Mouse (Mus musculus): ENCODE data around the gene Eif5a. TPM values are rescaled to one million over a fixed set of nuclear protein-coding genes. Genes with fewer than 3 reads are reported as not detected.
"Not testable (repeated sequence)": the region's sequence is repeated elsewhere in the genome, so short reads cannot be mapped to it uniquely, and the experiment has no call there.

Gene Eif5a
- total RNA-seq, 2 experiments from 2014 or later, result 413 to 433 TPM

DNA sequence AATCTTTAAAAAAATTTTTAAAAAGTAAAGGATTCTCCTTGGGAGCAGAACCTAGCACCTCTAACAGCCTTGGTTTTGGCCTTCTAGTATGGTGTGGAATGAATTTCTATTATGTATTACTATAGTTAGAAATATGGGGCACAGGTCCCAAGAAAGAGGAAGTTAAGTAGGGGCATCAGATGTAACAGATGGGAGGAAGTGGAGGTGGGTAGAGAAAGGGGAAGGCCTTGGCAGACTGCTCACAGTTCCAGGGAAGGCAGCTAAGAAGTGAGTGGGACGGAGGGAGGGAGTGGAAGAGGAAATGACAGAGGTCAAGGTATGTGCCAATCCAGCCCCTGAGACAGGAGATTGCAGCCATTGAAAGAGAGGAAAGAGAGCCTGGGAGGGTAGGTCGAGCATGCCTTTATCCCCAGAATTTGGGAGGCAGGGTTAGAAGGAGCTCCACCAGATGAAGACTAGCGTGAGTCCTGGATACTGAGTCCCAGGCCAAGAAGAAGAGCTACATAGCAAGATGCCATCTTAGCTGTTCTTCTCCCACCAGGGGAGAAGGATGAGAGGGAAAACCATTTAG lies 9.3 kb upstream of the Eif5a start:
- intact Hi-C loops (cut with DNase I), result loop anchor here (5.0 kb wide), 1 partner anchor 71 kb away; the partner anchor contains the start of gene Dvl2
- Histone ChIP-seq H3K4me3 (no peak overlapping the region), H3K27ac (no peak overlapping the region)
- TF ChIP-seq CTCF (IDR thresholded peaks at IDR 0.05), result no peak
- DNase-seq, result no peak

DNA sequence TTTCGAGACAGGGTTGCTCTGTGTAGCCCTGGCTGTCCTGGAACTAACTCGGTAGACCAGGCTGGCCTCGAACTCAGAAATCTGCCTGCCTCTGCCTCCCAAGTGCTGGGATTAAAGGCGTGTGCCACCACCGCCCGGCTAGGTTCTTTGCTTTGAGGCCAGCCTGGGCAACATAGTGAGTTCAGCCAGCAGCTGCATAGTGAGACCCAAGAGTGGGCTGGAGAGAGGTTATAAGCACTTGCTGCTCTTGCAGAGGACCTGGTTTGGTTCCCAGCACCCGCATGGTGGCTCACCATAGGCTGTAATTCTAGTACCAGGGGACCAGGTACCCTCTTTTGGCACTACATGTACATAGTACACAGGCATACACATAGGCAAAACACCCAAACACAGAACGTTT lies 8.4 kb upstream of the Eif5a start:
- intact Hi-C loops (cut with DNase I), result loop anchor here (5.0 kb wide), 1 partner anchor 72 kb away; the partner anchor contains the start of gene Dvl2
- not testable (repeated sequence) for H3K4me3 ChIP-seq, H3K27ac ChIP-seq, DNase-seq

DNA sequence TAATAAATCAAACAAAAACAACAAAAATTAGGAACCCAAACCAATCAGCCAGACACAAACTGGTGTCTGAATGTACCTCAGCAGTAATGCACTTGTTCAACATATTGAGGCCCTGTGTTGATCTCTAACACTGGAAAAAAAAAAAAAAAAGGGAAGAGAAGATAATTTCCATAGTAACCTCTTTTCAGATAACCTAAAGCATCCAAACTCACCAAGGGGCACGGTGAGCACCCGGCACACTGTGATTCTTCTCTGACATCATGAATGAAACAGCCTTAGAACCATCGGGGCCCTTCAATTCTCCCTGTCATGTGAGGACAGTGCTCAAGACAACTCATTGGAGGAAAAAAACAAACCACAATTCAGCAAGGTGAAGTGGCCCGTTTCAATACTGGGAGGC lies 8.0 kb upstream of the Eif5a start:
- no peak for TF ChIP-seq CTCF (IDR thresholded peaks at IDR 0.05)
- DNase-seq, result no peak
- no peak overlapping the region for H3K4me3 ChIP-seq
- no peak overlapping the region for H3K27ac ChIP-seq
- intact Hi-C loops (cut with DNase I), result loop anchor here (5.0 kb wide), 1 partner anchor 73 kb away; the partner anchor contains the start of gene Dvl2

DNA sequence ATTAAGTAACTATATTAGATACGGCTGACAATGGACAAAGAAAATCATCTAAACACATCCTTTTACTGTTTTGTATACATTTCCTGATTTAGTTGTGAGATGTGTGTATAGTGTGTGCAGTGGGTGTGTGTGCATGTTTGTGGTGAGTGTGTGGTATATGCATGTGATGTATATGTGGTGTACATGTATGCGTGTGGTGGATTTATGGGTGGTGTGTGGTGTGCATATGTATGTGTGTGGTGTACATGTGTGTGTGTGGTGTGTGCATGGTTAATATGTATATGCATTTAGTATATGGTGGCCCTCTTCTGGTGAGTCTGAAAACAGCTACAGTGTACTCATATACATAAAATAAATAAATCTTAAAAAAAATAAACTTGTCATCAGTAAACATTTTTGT lies 5.7 kb upstream of the Eif5a start:
- Histone ChIP-seq H3K4me3 (no peak overlapping the region), H3K27ac (no peak overlapping the region)
- no peak for TF ChIP-seq CTCF (IDR thresholded peaks at IDR 0.05)
- no peak for DNase-seq
- intact Hi-C loops (cut with DNase I), result no loop called here

DNA sequence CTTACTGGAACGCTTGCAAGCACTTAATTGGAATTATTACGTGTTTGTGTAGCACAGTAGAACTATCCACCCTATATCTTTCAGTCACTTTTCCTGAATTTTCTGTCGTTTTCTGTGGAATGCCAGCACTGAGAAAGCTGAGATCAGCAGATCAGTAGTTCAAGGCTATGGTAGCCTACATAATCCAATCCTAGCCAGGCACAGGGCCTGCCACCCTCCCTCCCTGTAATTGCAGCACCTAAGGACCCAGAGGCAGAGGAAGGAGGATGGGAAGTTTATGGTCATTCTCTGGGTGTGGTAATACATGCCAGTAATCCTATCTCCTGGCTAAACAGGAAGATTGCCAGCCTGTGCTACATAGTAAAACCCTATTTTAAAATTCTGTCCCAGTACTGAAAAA lies 1.0 kb upstream of the Eif5a start:
- no peak for TF ChIP-seq CTCF (IDR thresholded peaks at IDR 0.05)
- peak; percentile 24 for DNase-seq
- Histone ChIP-seq H3K27ac (peak overlapping the region; percentile 96), H3K4me3 (peak overlapping the region; percentile 70)
- intact Hi-C loops (cut with DNase I), result no loop called here

DNA sequence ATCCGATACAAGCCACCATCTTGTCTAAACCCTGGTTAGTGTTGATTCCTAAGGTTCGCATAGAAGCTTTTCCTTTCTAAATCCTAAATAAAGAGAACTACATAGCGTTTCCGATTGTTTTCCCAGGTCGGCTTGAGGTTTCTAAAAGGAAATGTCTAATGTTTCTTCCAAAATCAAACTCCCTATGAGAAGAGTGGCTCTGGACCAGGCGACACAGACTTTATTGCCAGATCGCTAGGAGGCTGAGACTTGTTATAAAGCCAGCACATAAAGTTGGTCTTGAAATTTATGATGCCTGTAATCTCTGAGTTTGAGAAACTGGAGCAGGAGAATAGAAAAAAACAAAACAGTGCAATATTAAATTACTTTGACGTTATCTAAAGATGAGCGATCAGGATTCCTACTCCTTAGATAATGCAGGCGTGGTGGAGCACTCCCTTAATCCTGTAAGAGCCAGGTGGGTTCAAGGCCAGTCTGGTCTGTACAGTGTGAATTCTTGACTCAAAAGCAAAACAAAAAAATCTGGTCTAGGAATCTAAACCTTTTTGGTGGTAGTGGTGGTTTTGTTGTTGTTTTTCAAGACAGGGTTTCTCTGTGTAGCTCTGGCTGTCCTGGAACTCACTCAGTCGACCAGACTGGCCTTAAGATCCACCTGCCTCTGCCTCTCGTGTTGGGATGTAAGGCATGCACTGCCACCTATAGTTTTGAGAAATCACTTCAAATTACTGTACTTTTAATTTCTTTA lies 426 bp upstream of the Eif5a start:
- Histone ChIP-seq H3K4me3 (peak overlapping the region; percentile 70), H3K27ac (peak overlapping the region; percentile 96)
- intact Hi-C loops (cut with DNase I), result no loop called here
- peak; percentile 14 for DNase-seq
- no peak for TF ChIP-seq CTCF (IDR thresholded peaks at IDR 0.05)

DNA sequence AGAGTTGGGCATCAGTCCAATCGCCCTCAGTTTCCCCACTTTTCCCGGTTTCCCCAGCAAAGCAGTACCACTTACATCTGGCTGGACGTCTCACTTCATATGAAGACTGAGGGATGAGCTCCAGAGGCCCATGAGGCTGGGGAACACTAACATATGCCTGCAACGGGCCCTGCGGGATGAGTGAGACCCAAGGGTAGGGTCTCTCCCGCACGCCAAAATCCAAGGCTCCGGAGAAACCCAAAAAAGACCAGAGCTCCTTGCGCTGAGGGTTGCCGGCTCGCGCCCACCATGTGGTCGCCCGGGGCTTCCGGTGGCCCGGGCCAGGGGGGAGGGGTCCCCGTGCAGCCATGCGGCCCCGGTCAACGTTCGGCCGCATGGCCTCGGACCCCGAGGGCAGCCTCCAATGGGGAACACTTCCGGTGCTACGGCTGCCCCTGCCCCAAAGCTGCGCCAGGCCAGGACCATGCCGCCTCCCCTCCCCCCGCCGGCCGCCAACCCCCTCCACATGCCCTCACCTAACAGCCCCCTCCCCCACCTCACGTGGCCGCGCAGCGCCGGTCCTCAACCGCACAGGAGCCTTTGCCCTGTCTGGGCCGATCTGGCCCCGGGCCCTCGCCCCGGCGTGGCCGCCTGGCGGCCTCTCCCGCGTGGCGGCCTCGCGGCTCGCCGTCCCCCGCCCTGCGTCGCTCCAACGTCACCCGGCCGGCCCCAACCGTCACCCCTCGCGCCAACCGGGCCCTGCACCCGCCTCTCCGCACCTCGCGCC lies 1.3 kb downstream of the Eif5a start:
- H3K27ac ChIP-seq, result peak overlapping the region; percentile 96
- TF ChIP-seq CTCF (IDR thresholded peaks at IDR 0.05), result no peak
- H3K4me3 ChIP-seq, result peak overlapping the region; percentile 97
- peak; percentile 84 for DNase-seq
- intact Hi-C loops (cut with DNase I), result no loop called here

DNA sequence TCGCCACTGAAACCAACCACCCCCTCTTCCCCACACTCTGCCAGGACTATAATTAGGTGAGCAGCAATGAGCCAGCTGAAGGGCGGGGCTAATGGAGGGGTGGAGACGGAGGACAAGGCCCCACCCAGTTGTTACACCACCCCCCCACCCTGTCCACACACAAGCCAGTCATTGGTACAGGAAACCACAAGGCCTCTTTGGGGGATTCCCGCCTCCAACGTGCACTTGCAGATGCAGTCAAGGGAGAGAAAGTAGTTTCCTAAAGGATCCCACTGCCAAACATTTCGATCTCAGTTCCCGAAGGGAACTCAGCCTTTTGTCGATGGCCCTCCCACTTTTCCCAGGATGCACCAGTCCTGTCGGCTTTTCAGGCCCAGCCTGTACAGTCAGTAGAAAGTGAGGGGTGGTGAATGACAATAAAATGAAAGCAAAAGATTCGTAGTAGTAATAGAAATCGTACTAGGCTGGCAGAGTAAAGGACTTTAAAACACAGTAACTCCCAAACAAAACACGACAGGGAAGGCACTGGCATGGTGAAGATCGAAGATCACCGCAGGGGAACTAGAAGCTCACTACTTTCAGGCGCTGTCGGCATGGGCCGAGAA lies 2.0 kb downstream of the Eif5a start:
- intact Hi-C loops (cut with DNase I), result loop anchor here (10.0 kb wide), 1 partner anchor 815 kb away; no protein-coding TSS in a partner anchor

DNA sequence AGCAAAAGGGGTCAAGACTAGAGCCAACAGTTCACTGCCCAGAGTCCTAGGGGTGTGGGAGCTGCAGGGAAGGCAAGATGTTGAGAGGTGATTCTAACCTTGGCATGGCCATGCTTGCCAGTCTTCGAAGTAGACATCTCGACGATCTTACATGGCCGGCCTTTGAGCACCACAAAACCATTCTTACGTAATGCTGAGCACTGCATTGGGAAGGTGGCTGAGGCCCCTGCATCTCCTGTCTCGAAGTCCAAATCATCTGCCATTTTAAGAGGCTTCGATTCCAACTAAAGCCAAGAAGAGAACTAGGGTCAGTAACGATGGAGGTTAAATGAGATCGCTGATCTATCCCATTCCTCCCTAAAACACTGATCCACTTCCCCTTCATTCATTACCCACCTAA lies 2.7 kb downstream of the Eif5a start:
- intact Hi-C loops (cut with DNase I), result loop anchor here (10.0 kb wide), 1 partner anchor 814 kb away; no protein-coding TSS in a partner anchor
- Histone ChIP-seq H3K27ac (peak overlapping the region; percentile 96), H3K4me3 (peak overlapping the region; percentile 97)
- TF ChIP-seq CTCF (IDR thresholded peaks at IDR 0.05), result no peak
- DNase-seq, result peak; percentile 19

More for the DNA sequence above, 2.0 kb downstream of the Eif5a start:
- Histone ChIP-seq H3K27ac (peak overlapping the region; percentile 96), H3K4me3 (peak overlapping the region; percentile 97)
- peak; percentile 92 for DNase-seq
- no peak for TF ChIP-seq CTCF (IDR thresholded peaks at IDR 0.05)

DNA sequence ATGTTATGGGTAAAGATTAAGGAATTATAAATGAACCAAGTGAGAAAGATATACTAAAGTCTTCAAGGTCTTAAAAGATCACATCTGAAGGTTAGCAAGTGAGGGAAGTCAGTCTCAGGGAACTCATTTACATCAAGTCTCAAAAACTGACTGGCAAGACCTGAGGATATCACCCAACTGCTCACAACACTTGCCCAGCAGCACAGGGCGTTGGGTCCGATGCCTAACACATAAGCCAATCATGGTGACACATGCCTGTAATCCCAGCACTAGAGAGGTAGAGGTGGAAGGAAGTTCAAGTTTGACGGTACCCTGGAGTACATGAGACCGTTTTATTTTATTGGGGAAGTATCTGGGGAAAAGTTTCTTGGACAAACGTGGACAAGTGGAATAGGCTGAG lies 3.6 kb downstream of the Eif5a start:
- intact Hi-C loops (cut with DNase I), result loop anchor here (10.0 kb wide), 1 partner anchor 813 kb away; no protein-coding TSS in a partner anchor
- no peak for TF ChIP-seq CTCF (IDR thresholded peaks at IDR 0.05)

DNA sequence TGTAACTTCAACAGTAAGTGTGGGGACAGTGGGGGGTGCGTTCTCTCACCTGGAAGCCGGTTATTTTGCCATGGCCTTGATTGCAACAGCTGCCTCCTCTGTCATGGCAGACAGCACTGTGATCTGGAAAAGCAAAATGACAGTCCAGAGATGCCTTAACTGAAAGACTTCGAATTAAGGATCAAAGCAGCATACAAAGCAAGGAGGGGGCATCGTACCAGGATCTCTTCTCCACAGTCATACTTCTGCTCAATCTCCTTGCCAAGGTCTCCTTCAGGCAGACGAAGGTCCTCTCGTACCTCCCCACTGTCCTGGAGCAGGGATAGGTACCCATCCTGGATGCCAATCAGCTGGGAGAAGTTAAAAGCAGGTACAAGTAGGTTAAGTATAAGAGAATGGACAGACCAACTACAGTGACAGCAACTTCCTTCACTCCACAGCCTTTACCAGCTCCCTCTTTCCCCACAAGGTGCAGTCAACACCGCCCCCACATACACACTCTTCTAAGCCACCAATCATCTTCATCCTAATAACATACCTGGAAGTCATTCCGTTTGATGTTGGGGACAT lies 4.3 kb downstream of the Eif5a start:
- no peak overlapping the region for H3K27ac ChIP-seq
- peak; percentile 14 for DNase-seq
- intact Hi-C loops (cut with DNase I), result loop anchor here (10.0 kb wide), 1 partner anchor 813 kb away; no protein-coding TSS in a partner anchor
- H3K4me3 ChIP-seq, result no peak overlapping the region
- no peak for TF ChIP-seq CTCF (IDR thresholded peaks at IDR 0.05)

More for the DNA sequence above, 3.6 kb downstream of the Eif5a start:
- no peak for DNase-seq
- H3K27ac ChIP-seq, result 0 out of 2 replicates have a peak overlapping the region, but pooled peaks have one; percentile 96
- peak overlapping the region; percentile 97; the same call in 1 of the 2 replicates for H3K4me3 ChIP-seq

DNA sequence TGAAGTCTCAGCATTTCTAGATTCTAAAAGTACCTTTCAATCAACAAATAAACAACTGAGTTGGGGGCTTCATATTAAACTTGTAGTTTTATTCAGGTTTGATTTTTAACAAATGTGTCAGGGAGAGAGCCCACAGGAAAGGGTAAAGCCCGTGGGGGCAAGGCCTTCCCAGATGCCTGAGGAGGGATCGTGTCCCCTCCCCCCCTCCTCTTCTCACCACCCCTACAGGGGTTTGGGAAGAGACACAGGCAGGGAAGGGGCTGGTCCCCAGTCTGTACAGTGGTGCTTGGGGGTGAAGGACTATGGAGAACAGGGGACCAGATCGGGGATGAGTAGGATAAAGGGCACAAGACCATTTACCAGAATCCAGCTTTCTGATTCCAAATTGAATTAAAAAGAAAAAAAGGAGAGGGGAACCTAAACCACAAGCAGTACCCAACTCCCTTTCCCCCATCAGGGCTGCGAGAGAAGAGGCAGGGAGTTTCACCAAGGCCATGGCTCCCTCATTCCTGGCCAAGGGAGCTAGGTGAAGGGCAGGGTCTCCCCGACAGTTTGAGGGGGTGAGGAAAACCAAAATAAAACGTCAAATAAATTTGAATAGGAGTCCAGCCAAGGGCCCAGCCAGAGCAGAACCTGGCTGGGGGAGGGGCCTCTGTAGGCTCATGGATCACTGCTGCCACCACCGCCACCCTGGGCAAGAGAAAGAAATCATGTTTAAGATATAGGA lies 4.9 kb downstream of the Eif5a start:
- intact Hi-C loops (cut with DNase I), result loop anchor here (10.0 kb wide), 1 partner anchor 812 kb away; no protein-coding TSS in a partner anchor
- not testable (repeated sequence) for H3K4me3 ChIP-seq, H3K27ac ChIP-seq, DNase-seq

All from gastrocnemius, adult 2 months (tissue).